Mouse (Mus musculus) testis, adult 2 months (tissue): ENCODE data around the gene Iqgap2. TPM values are rescaled to one million over a fixed set of nuclear protein-coding genes. Genes with fewer than 3 reads are reported as not detected.

Experiments
- H3K27ac ChIP-seq: fragments of 200-500 bp; 2 replicates; pipeline ENCODE4 v1.5.1; 2012; ENCODE audit warnings: low read depth, low read length; ENCODE audit not compliant: control insufficient read depth, insufficient read depth
- H3K27me3 ChIP-seq: fragments of 200-500 bp; 2 replicates; pipeline ENCODE4 v1.6.1; 2012; ENCODE audit warnings: mild to moderate bottlenecking, low read length, moderate library complexity; ENCODE audit not compliant: control insufficient read depth, insufficient read depth
- H3K36me3 ChIP-seq: fragments of 200-500 bp; 2 replicates; pipeline ENCODE4 v1.6.1; 2012; ENCODE audit warnings: mild to moderate bottlenecking, low read length; ENCODE audit not compliant: control insufficient read depth, insufficient read depth
- H3K4me1 ChIP-seq: fragments of 200-500 bp; 2 replicates; pipeline ENCODE4 v1.6.1; 2012; ENCODE audit warnings: low read length; ENCODE audit not compliant: control insufficient read depth, insufficient read depth
- H3K4me3 ChIP-seq: fragments of 200-500 bp; 2 replicates; pipeline ENCODE4 v1.5.1; 2012; ENCODE audit warnings: low read depth, mild to moderate bottlenecking, low read length, moderate library complexity, mixed read lengths; ENCODE audit not compliant: control insufficient read depth
- CTCF ChIP-seq: fragments of 200-500 bp; IDR thresholded peaks from 2 replicates; pipeline ENCODE4 v1.5.1; 2012; ENCODE audit warnings: low read depth, mild to moderate bottlenecking, inconsistent platforms, low read length, moderate library complexity; ENCODE audit not compliant: control insufficient read depth, insufficient read depth, insufficient replicate concordance
- POLR2A ChIP-seq: fragments of 200-500 bp; IDR thresholded peaks from 2 replicates; pipeline ENCODE4 v1.6.1; 2012; ENCODE audit warnings: low read depth, mild to moderate bottlenecking, inconsistent platforms, low read length, moderate library complexity; ENCODE audit not compliant: control insufficient read depth
- polyA plus RNA-seq: library from polyadenylated mRNA; depleted of rRNA; stranded (reverse); fragments of >200 nt; gene quantifications from 2 replicates; pipeline ENCODE4 v1.2.3, GENCODE M21; 2012

The Iqgap2 gene
- polyA plus RNA-seq, 1 experiment: 2.9 TPM

DNA sequence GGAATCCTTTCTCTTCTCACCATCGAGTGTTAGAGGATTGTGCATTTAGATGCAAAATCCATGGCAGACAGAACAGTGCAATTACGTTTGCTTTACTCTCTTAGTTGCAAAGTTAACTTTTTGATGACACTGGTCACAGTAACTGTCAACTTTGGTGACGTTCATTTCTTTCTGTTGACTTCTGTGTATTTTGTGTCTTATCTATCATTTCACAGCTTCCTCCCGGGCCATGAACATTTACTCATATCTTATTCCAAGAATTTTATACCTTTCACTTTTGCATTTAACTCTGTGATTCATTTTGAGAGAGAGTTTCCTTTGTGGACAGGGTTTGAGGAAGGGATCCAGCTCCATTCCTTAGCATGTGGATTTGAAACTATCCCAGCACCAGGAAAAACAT lies 238.0 kb downstream of the Iqgap2 start:
- Histone ChIP-seq H3K4me3 (no peak overlapping the region), H3K27me3 (no peaks in the 10 kb centered on the region), H3K4me1 (no peaks in the 10 kb centered on the region), H3K36me3 (no peaks in the 10 kb centered on the region), H3K27ac (no peak overlapping the region)
- no peak for TF ChIP-seq POLR2A
- TF ChIP-seq CTCF: no peak

- H3K4me3 ChIP-seq: no peak overlapping the region
- TF ChIP-seq POLR2A: no peak
- no peak for TF ChIP-seq CTCF
- H3K27me3 ChIP-seq: no peaks in the 10 kb centered on the region
- H3K27ac ChIP-seq: no peak overlapping the region
- H3K36me3 ChIP-seq: no peaks in the 10 kb centered on the region
- H3K4me1 ChIP-seq: no peaks in the 10 kb centered on the region
These were observed 239.7 kb downstream of the Iqgap2 start for GRCm38 (mm10) chr13:95651870-95652668.

DNA sequence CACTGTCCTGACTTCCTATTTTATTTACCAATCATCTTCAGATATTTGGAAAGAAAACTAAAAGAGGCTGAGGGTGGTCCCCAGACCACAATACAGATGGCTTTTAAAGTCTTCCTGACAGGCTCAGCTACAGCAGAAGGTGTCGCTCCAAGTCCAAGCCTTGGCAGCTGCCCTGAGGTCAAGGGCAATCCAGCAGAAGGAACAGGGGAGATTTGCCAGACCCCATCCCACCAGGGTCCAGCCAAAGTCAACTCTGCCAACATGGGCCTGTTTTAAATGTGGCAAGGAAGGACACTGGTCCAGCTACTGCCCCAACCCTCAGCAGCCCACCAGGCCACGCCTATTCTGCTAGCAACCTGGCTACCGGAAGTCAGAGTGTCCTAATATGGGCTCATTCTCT lies 241.8 kb downstream of the Iqgap2 start:
- H3K27ac ChIP-seq: no peak overlapping the region
- H3K27me3 ChIP-seq: no peaks in the 10 kb centered on the region
- no peaks in the 10 kb centered on the region for H3K36me3 ChIP-seq
- H3K4me1 ChIP-seq: no peaks in the 10 kb centered on the region
- no peak for TF ChIP-seq POLR2A
- TF ChIP-seq CTCF: no peak
- no peak overlapping the region for H3K4me3 ChIP-seq

DNA sequence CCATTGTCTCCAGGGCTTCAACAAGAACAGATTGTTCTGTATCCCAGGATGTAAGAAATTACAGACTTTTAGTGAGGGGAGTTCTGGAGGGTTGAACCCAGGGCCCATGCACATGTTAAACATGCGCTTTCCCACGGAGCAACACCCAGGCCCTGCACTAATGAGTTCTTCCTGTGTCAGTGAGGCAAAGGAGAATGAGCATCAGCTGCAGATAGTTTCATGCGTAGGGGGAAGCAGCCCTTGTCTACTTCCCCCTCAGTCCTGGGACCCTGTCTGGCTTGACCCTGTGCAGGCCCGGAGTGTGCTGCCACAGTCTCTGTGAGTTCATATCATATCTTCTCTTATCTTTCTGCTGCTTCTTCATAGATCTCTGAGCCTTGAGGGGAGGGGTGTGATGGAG lies 244.5 kb downstream of the Iqgap2 start:
- Histone ChIP-seq H3K27ac (no peak overlapping the region), H3K36me3 (no peaks in the 10 kb centered on the region)

GRCm38 (mm10) chr13:95646687-95647111 lies 245.0 kb downstream of the Iqgap2 start:
- H3K27ac ChIP-seq: no peak overlapping the region
- H3K27me3 ChIP-seq: no peaks in the 10 kb centered on the region
- H3K36me3 ChIP-seq: no peaks in the 10 kb centered on the region
- H3K4me1 ChIP-seq: no peaks in the 10 kb centered on the region
- no peak overlapping the region for H3K4me3 ChIP-seq
- TF ChIP-seq POLR2A (no peak), CTCF (no peak)

More for the DNA sequence above, 244.5 kb downstream of the Iqgap2 start:
- H3K4me1 ChIP-seq: no peaks in the 10 kb centered on the region
- H3K27me3 ChIP-seq: no peaks in the 10 kb centered on the region
- H3K4me3 ChIP-seq: no peak overlapping the region
- TF ChIP-seq CTCF (no peak), POLR2A (no peak)

DNA sequence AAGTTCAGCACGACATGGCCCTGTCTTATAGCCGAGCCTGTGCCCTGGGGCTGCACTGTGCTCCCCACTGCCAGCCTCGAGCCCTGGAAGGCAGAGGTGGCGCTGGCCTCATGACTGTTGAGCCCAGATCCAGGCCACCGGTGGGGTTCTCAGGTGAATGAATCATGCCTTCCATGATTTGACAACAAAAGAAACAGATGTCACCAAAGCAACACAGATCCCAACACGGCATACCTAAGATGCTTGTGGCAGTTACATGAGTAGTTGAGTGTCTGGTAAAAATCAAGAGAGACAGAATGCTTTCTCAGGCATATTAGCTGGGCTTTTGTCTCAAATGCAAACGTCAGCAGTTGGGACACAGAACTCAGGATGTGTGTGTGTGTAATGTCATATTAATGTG lies 248.0 kb downstream of the Iqgap2 start:
- no peaks in the 10 kb centered on the region for H3K36me3 ChIP-seq
- TF ChIP-seq CTCF (no peak), POLR2A (no peak)
- no peak overlapping the region for H3K27ac ChIP-seq
- H3K4me1 ChIP-seq: peaks cover 5% of the 10 kb centered on the region
- no peak overlapping the region for H3K4me3 ChIP-seq
- no peaks in the 10 kb centered on the region for H3K27me3 ChIP-seq

- no peaks in the 10 kb centered on the region for H3K36me3 ChIP-seq
- H3K4me1 ChIP-seq: peaks cover 5% of the 10 kb centered on the region
- H3K4me3 ChIP-seq: no peak overlapping the region
- TF ChIP-seq POLR2A: no peak
- no peak for TF ChIP-seq CTCF
- no peaks in the 10 kb centered on the region for H3K27me3 ChIP-seq
- no peak overlapping the region for H3K27ac ChIP-seq
These were observed 250.4 kb downstream of the Iqgap2 start for GRCm38 (mm10) chr13:95641061-95641986.
